Mouse (Mus musculus) E14TG2a.4 (cell line): ENCODE data around the gene Asb1.

Source experiments
- CTCF ChIP-seq: conservative IDR thresholded peaks from 2 replicates; pipeline ENCODE4 v1.5.1; 2014; ENCODE audit warnings: low read length
- NANOG ChIP-seq: IDR thresholded peaks from 2 replicates; pipeline ENCODE4 v1.6.1; 2014; ENCODE audit warnings: borderline replicate concordance, low read length, mixed read lengths
- POU5F1 ChIP-seq: IDR thresholded peaks from 2 replicates; pipeline ENCODE4 v1.6.1; 2014; ENCODE audit warnings: low read length, borderline replicate concordance

GRCm38 (mm10) chr1:91545226-91545625, 4.9 kb downstream of the Asb1 start:
- TF ChIP-seq CTCF: no peak
- no peak for TF ChIP-seq NANOG
- TF ChIP-seq POU5F1: no peak
